In the genomic region with DNA sequence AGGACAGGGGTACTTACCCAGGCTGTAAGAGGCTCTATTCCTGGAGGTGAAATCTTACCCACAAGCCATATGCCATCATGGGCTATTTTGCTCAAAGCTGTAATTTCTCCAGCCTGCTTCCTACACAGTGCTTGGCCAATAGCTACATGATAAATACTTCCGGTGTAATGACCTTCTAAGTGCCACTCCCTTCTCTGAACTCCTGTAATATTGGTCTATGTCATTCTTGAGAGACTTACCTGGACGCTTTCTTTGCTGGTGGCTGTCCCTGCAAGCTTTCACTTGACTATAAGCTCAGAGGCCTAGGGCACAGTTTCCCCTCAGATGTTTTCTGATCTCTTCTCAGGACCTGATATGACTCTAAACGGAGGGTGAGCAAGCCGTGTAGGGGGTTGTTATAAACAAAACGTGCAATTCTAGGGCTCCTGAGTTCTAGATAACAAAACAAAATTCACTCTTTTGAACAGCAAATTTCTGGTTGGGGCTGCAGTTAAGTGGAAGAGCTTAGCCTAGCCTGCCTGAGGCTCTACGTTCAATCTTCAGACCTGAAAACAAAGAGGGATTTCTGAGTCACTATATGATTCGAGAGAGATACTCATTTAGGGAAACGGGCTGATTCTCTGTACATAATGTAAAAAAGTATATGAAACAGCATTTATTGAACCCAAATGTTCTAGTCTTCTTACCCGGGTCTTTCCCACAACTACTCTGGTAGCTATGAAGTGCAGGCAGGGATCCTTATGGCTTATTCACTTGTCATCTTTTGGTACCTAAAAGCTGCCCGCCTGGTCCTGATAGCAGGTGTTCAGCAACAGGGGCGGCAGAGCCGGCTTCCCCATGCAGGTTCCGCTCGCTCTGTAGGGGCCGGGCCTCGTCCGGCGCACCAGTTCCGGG, we compare ENCODE assay signal across 8 mouse cellular contexts. TPM values are rescaled to one million over a fixed set of nuclear protein-coding genes. Genes with fewer than 3 reads are reported as not detected.
DNase-seq lines count a peak whose midpoint lies in the region; ATAC-seq and TF ChIP-seq lines count a peak whose summit lies in the region.

No protein-coding gene starts in this region.

- peaks cover 38% of the 10 kb centered on the region for H3K79me2 ChIP-seq in liver, adult 2 months (ENCODE audit: control insufficient read depth, insufficient read depth, low read length)

- WGBS in liver, adult 2 months = 7% methylated on average over 19 of the region's 19 CpGs
- WGBS in embryonic facial prominence, embryonic 11.5 days = 20% methylated on average over 19 of the region's 19 CpGs
- 23% methylated on average over 19 of the region's 19 CpGs for WGBS in limb, embryonic 10.5 days
- WGBS in neural tube, embryonic 14.5 days = 22% methylated on average over 19 of the region's 19 CpGs

- H3K27ac ChIP-seq in liver, adult 2 months (replicated peaks; ENCODE audit: insufficient read depth, low read depth, low read length) = peak overlapping the region; percentile 85
- peak overlapping the region; percentile 79; the same call in 1 of the 2 replicates for H3K27ac ChIP-seq in embryonic facial prominence, embryonic 11.5 days (replicated peaks; ENCODE audit: low read depth, low read length)
- peak overlapping the region; percentile 98 for H3K27ac ChIP-seq in limb, embryonic 10.5 days
- peak overlapping the region; percentile 79 for H3K27ac ChIP-seq in neural tube, embryonic 14.5 days (ENCODE audit: low read depth, low read length)

- intact Hi-C loops in left cerebral cortex, postnatal 10 days (cut with DNase I) = no loop called here

- TF ChIP-seq CTCF in liver, adult 2 months (IDR thresholded peaks at IDR 0.05; ENCODE audit: low read depth, low read length) = no peak

- no peak for TF ChIP-seq POLR2A in liver, adult 2 months (IDR thresholded peaks at IDR 0.05; ENCODE audit: extremely low read depth, insufficient read depth, low read length)

- no peaks in the 10 kb centered on the region for H3K9me3 ChIP-seq in embryonic facial prominence, embryonic 11.5 days (replicated peaks; ENCODE audit: control insufficient read depth, low read length)
- no peaks in the 10 kb centered on the region for H3K9me3 ChIP-seq in limb, embryonic 10.5 days (replicated peaks)
- H3K9me3 ChIP-seq in neural tube, embryonic 14.5 days (ENCODE audit: control insufficient read depth, low read length) = no peaks in the 10 kb centered on the region

- ATAC-seq in embryonic facial prominence, embryonic 11.5 days (replicated peaks; ENCODE audit: insufficient number of reproducible peaks, low FRiP score, low TSS enrichment, low read depth) = no peak
- no peak; the same call in 1 of the 2 replicates for ATAC-seq in neural tube, embryonic 14.5 days (ENCODE audit: low read depth)

- peaks cover 24% of the 10 kb centered on the region for H3K4me1 ChIP-seq in liver, adult 2 months (ENCODE audit: control insufficient read depth, insufficient read depth, low read length)
- peaks cover 8% of the 10 kb centered on the region for H3K4me1 ChIP-seq in embryonic facial prominence, embryonic 11.5 days (ENCODE audit: control insufficient read depth, insufficient read depth, low read length)
- H3K4me1 ChIP-seq in limb, embryonic 10.5 days = peaks cover 41% of the 10 kb centered on the region
- H3K4me1 ChIP-seq in neural tube, embryonic 14.5 days (ENCODE audit: control insufficient read depth, insufficient read depth, low read length) = peaks cover 29% of the 10 kb centered on the region

- H3K9ac ChIP-seq in liver, adult 2 months (ENCODE audit: low read depth, low read length) = peak overlapping the region; percentile 94
- peak overlapping the region; percentile 80 for H3K9ac ChIP-seq in embryonic facial prominence, embryonic 11.5 days (replicated peaks; ENCODE audit: low read length)
- H3K9ac ChIP-seq in neural tube, embryonic 14.5 days (replicated peaks; ENCODE audit: low read depth, low read length) = peak overlapping the region; percentile 49

- peak overlapping the region; percentile 64 for H3K4me2 ChIP-seq in embryonic facial prominence, embryonic 11.5 days (ENCODE audit: low read depth, low read length)
- H3K4me2 ChIP-seq in neural tube, embryonic 14.5 days (ENCODE audit: low read depth, low read length) = peak overlapping the region; percentile 47

- DNase-seq in liver, adult 2 months (ENCODE audit: extremely low read depth, low read depth, low spot score) = no peak
- DNase-seq in liver = no peak
- no peak for DNase-seq in embryonic facial prominence, embryonic 11.5 days (ENCODE audit: low spot score)
- DNase-seq in limb, embryonic 10.5 days (ENCODE audit: low spot score) = no peak
- DNase-seq in layer of hippocampus, postnatal 14 days (ENCODE audit: low spot score in 2 of 2) = no peak
- DNase-seq in left cerebral cortex, postnatal 10 days (ENCODE audit: extremely low spot score in 1 of 2, low spot score in 2 of 2) = no peak
- DNase-seq in embryo, embryonic 10.5 days (ENCODE audit: low spot score) = no peak

- no peaks in the 10 kb centered on the region for H3K36me3 ChIP-seq in liver, adult 2 months (ENCODE audit: control insufficient read depth, insufficient read depth, low read length)
- H3K36me3 ChIP-seq in embryonic facial prominence, embryonic 11.5 days (replicated peaks; ENCODE audit: control insufficient read depth, insufficient read depth, low read depth, low read length) = no peaks in the 10 kb centered on the region
- H3K36me3 ChIP-seq in limb, embryonic 10.5 days = peaks cover 8% of the 10 kb centered on the region
- H3K36me3 ChIP-seq in neural tube, embryonic 14.5 days (ENCODE audit: control insufficient read depth, insufficient read depth, low read length) = no peaks in the 10 kb centered on the region

- H3K27me3 ChIP-seq in liver, adult 2 months (ENCODE audit: control insufficient read depth, insufficient read depth, low read length) = no peaks in the 10 kb centered on the region
- no peaks in the 10 kb centered on the region for H3K27me3 ChIP-seq in embryonic facial prominence, embryonic 11.5 days (ENCODE audit: control insufficient read depth, insufficient read depth, low read length)
- H3K27me3 ChIP-seq in limb, embryonic 10.5 days (ENCODE audit: low read depth, poor library complexity, severe bottlenecking) = no peaks in the 10 kb centered on the region
- H3K27me3 ChIP-seq in neural tube, embryonic 14.5 days (ENCODE audit: control insufficient read depth, insufficient read depth, low read length) = no peaks in the 10 kb centered on the region

- peak overlapping the region; percentile 95 for H3K4me3 ChIP-seq in liver, adult 2 months (ENCODE audit: insufficient read depth, low read depth, low read length)
- peak overlapping the region; percentile 98 for H3K4me3 ChIP-seq in embryonic facial prominence, embryonic 11.5 days (ENCODE audit: low read depth, low read length)
- peak overlapping the region; percentile 89 for H3K4me3 ChIP-seq in limb, embryonic 10.5 days
- peak overlapping the region; percentile 93 for H3K4me3 ChIP-seq in neural tube, embryonic 14.5 days (ENCODE audit: low read depth, low read length)

RNA-seq across cellular contexts. Expression of a gene that starts 0.8 kb away (rescaled TPM):
- 51.4 and 58.5 TPM in 2 replicates for total RNA-seq in liver, adult 2 months (2014; rRNA removed)
- polyA plus RNA-seq in liver, adult 2 months (2012; rRNA removed) = 52.6 and 56.4 TPM in 2 replicates
- polyA plus RNA-seq in embryonic facial prominence, embryonic 11.5 days (2014; fragmentation: Nextera tagmentation; extraction: Ambion mirVana) = 314 and 316 TPM in 2 replicates
- 385 and 390 TPM in 2 replicates for polyA plus RNA-seq in limb, embryonic 10.5 days (2016; fragmentation: Nextera tagmentation; extraction: Ambion mirVana)
- 218 and 249 TPM in 2 replicates for polyA plus RNA-seq in neural tube, embryonic 14.5 days (2014; fragmentation: Nextera tagmentation; extraction: Ambion mirVana)
- 100 to 1,000 TPM; 406 to 431 TPM for total RNA-seq in layer of hippocampus, postnatal 14 days (2021)
- total RNA-seq in left cerebral cortex, postnatal 10 days (2021) = 100 to 1,000 TPM; 343 to 357 TPM
